In the genomic region with DNA sequence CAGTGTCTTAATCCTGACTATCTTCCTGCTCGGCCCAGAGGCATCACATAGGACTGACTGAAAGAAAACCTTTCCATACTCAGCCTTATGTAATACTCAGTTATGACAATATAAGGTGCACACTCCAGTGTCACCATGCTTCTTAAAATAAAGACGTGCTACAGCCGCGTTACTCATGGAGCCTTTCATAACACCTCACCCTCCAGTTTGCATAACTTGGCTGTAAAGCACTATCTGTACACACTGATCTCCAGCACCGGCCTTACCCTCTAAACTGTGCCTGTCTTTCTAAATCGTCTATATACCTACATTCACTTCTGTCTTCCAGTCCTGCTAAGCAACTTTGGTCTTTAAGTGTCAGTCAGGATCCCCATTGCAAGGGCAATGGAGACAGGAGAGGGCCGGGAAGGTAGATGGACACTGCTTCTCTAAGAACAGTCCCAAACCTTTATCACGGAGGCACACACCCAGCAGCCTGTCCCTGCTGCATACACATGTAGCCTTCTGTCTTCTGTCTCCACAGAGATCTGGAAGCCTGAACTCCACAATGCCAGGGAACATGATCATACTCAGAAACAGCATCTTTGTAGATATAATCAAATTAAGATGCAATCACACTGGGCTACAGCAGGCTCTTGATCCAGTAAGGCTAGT, we compare ENCODE assay signal across 30 mouse cellular contexts. TPM values are rescaled to one million over a fixed set of nuclear protein-coding genes. Genes with fewer than 3 reads are reported as not detected.
DNase-seq lines count a peak whose midpoint lies in the region; ATAC-seq lines count a peak whose summit lies in the region.
"Had no signal": no experiment of that assay in that cellular context is flagged by ENCODE, and none has a peak within 500 bp of the region (broad histone marks: within the 10 kb centered on the region; RNA-seq: fewer than 3 reads in every experiment).

No protein-coding gene starts in this region.

- 94% methylated on average over 8 of the region's 8 CpGs for WGBS in midbrain, embryonic 10.5 days
- 93% methylated on average over 8 of the region's 8 CpGs for WGBS in midbrain, embryonic 15.5 days
- WGBS in embryonic facial prominence, embryonic 10.5 days, result 92% methylated on average over 8 of the region's 8 CpGs
- WGBS in liver, embryonic 15.5 days (ENCODE audit: insufficient replicate concordance), result 67% methylated on average over 8 of the region's 8 CpGs
- WGBS in forebrain, embryonic 11.5 days, result 93% methylated on average over 8 of the region's 8 CpGs
- 96% methylated on average over 8 of the region's 8 CpGs for WGBS in forebrain, embryonic 16.5 days

- no peaks in the 10 kb centered on the region for H3K27me3 ChIP-seq in midbrain, embryonic 10.5 days (ENCODE audit: low read depth, poor library complexity, severe bottlenecking)
- H3K27me3 ChIP-seq in midbrain, embryonic 15.5 days (replicated peaks), result no peaks in the 10 kb centered on the region
- H3K27me3 ChIP-seq in embryonic facial prominence, embryonic 10.5 days (replicated peaks; ENCODE audit: low read depth, poor library complexity, severe bottlenecking), result no peaks in the 10 kb centered on the region
- no peaks in the 10 kb centered on the region for H3K27me3 ChIP-seq in liver, embryonic 15.5 days
- no peaks in the 10 kb centered on the region for H3K27me3 ChIP-seq in forebrain, embryonic 11.5 days (ENCODE audit: control insufficient read depth, insufficient read depth, low read length)
- H3K27me3 ChIP-seq in forebrain, embryonic 16.5 days (replicated peaks; ENCODE audit: control insufficient read depth, insufficient read depth, low read length), result no peaks in the 10 kb centered on the region
- H3K27me3 ChIP-seq: embryonic facial prominence, embryonic 13.5 days; forebrain, embryonic 13.5 days; hindbrain, embryonic 12.5 days had no signal

- no peak for DNase-seq in midbrain, embryonic 10.5 days (ENCODE audit: low spot score)
- DNase-seq in embryonic facial prominence, embryonic 10.5 days (ENCODE audit: low spot score), result no peak
- peak; percentile 36 for DNase-seq in liver
- DNase-seq in neural tube, embryonic 10.5 days (ENCODE audit: extremely low spot score, low spot score), result no peak
- DNase-seq in forebrain, embryonic 11.5 days (ENCODE audit: low spot score), result no peak
- DNase-seq: adrenal gland, adult 2 months; adrenal gland, postnatal 36 days; cerebellum, adult 2 months; cerebellum, postnatal 36 days; embryo, embryonic 11 days; kidney, adult 8-10 months; layer of hippocampus, postnatal 36 days; left cerebral cortex, postnatal 4 days; lung, embryonic 14.5 days; lung, postnatal 14 days; right cerebral cortex, postnatal 14 days; thymus, adult 18-20 months; thymus, postnatal 25 days had no signal

- no peak overlapping the region for H3K4me2 ChIP-seq in midbrain, embryonic 15.5 days
- no peak overlapping the region for H3K4me2 ChIP-seq in liver, embryonic 15.5 days
- H3K4me2 ChIP-seq in forebrain, embryonic 11.5 days (ENCODE audit: low read depth, low read length, severe bottlenecking), result no peak overlapping the region
- H3K4me2 ChIP-seq in forebrain, embryonic 16.5 days (ENCODE audit: low read length), result no peak overlapping the region
- H3K4me2 ChIP-seq: embryonic facial prominence, embryonic 13.5 days; forebrain, embryonic 13.5 days; hindbrain, embryonic 12.5 days; lung, embryonic 14.5 days had no signal

- ATAC-seq in midbrain, embryonic 15.5 days (replicated peaks), result no peak
- peak; percentile 61 for ATAC-seq in liver, embryonic 15.5 days (ENCODE audit: insufficient read depth)
- ATAC-seq in forebrain, embryonic 11.5 days (replicated peaks; ENCODE audit: low FRiP score), result no peak
- ATAC-seq in forebrain, embryonic 16.5 days, result no peak
- ATAC-seq: CD4-positive, CD25-positive, alpha-beta regulatory T cell, adult 4 months; forebrain, embryonic 13.5 days; intestine, embryonic 16.5 days had no signal

- peak overlapping the region; percentile 56; the same call in 1 of the 2 replicates for H3K27ac ChIP-seq in midbrain, embryonic 10.5 days (replicated peaks)
- no peak overlapping the region for H3K27ac ChIP-seq in midbrain, embryonic 15.5 days
- H3K27ac ChIP-seq in embryonic facial prominence, embryonic 10.5 days (replicated peaks), result peak overlapping the region; percentile 70; the same call in 1 of the 2 replicates
- peak overlapping the region; percentile 70 for H3K27ac ChIP-seq in liver, embryonic 15.5 days (replicated peaks)
- H3K27ac ChIP-seq in forebrain, embryonic 11.5 days (ENCODE audit: low read depth, low read length), result no peak overlapping the region
- H3K27ac ChIP-seq in forebrain, embryonic 16.5 days (ENCODE audit: low read length), result no peak overlapping the region
- H3K27ac ChIP-seq: embryonic facial prominence, embryonic 13.5 days; forebrain, embryonic 13.5 days; hindbrain, embryonic 12.5 days; kidney, postnatal 0 days had no signal

- no peaks in the 10 kb centered on the region for H3K9me3 ChIP-seq in midbrain, embryonic 10.5 days (replicated peaks)
- no peaks in the 10 kb centered on the region for H3K9me3 ChIP-seq in midbrain, embryonic 15.5 days
- H3K9me3 ChIP-seq in embryonic facial prominence, embryonic 10.5 days, result 0 out of 2 replicates have a peak, but pooled peaks cover 3% of the 10 kb centered on the region
- H3K9me3 ChIP-seq in liver, embryonic 15.5 days (replicated peaks), result no peaks in the 10 kb centered on the region
- H3K9me3 ChIP-seq in forebrain, embryonic 11.5 days (ENCODE audit: control insufficient read depth, low read length), result no peaks in the 10 kb centered on the region; the same call in 1 of the 2 replicates
- H3K9me3 ChIP-seq in forebrain, embryonic 16.5 days (ENCODE audit: control insufficient read depth, low read length), result no peaks in the 10 kb centered on the region
- H3K9me3 ChIP-seq: embryonic facial prominence, embryonic 13.5 days; forebrain, embryonic 13.5 days; hindbrain, embryonic 12.5 days had no signal

- no peak overlapping the region for H3K9ac ChIP-seq in midbrain, embryonic 15.5 days
- H3K9ac ChIP-seq in liver, embryonic 15.5 days, result 0 out of 2 replicates have a peak overlapping the region, but pooled peaks have one; percentile 3
- H3K9ac ChIP-seq in forebrain, embryonic 11.5 days (ENCODE audit: low read length), result no peak overlapping the region
- H3K9ac ChIP-seq in forebrain, embryonic 16.5 days (replicated peaks; ENCODE audit: low read depth, low read length), result no peak overlapping the region
- H3K9ac ChIP-seq: embryonic facial prominence, embryonic 13.5 days; forebrain, embryonic 13.5 days; hindbrain, embryonic 12.5 days; lung, embryonic 14.5 days had no signal

- H3K4me3 ChIP-seq in midbrain, embryonic 10.5 days, result no peak overlapping the region
- H3K4me3 ChIP-seq in midbrain, embryonic 15.5 days, result no peak overlapping the region
- no peak overlapping the region for H3K4me3 ChIP-seq in embryonic facial prominence, embryonic 10.5 days
- no peak overlapping the region for H3K4me3 ChIP-seq in liver, embryonic 15.5 days (replicated peaks)
- no peak overlapping the region for H3K4me3 ChIP-seq in forebrain, embryonic 11.5 days (ENCODE audit: low read depth, low read length)
- no peak overlapping the region for H3K4me3 ChIP-seq in forebrain, embryonic 16.5 days (replicated peaks; ENCODE audit: low read length)
- H3K4me3 ChIP-seq: embryonic facial prominence, embryonic 13.5 days; erythroblast, embryonic 14.5 days; forebrain, embryonic 13.5 days; hindbrain, embryonic 12.5 days had no signal

- H3K36me3 ChIP-seq in midbrain, embryonic 10.5 days, result peaks cover 14% of the 10 kb centered on the region
- no peaks in the 10 kb centered on the region for H3K36me3 ChIP-seq in midbrain, embryonic 15.5 days (replicated peaks)
- peaks cover 10% of the 10 kb centered on the region; the same call in 1 of the 2 replicates for H3K36me3 ChIP-seq in embryonic facial prominence, embryonic 10.5 days (replicated peaks)
- H3K36me3 ChIP-seq in liver, embryonic 15.5 days (replicated peaks), result peaks cover 6% of the 10 kb centered on the region; the same call in 1 of the 2 replicates
- H3K36me3 ChIP-seq in forebrain, embryonic 11.5 days (ENCODE audit: control insufficient read depth, insufficient read depth, low read length), result no peaks in the 10 kb centered on the region
- peaks cover 11% of the 10 kb centered on the region for H3K36me3 ChIP-seq in forebrain, embryonic 16.5 days (ENCODE audit: control insufficient read depth, insufficient read depth)

- H3K4me1 ChIP-seq in midbrain, embryonic 10.5 days, result peaks cover 20% of the 10 kb centered on the region
- H3K4me1 ChIP-seq in midbrain, embryonic 15.5 days, result no peaks in the 10 kb centered on the region
- H3K4me1 ChIP-seq in embryonic facial prominence, embryonic 10.5 days, result peaks cover 25% of the 10 kb centered on the region
- H3K4me1 ChIP-seq in liver, embryonic 15.5 days (replicated peaks), result peaks cover 32% of the 10 kb centered on the region
- H3K4me1 ChIP-seq in forebrain, embryonic 11.5 days (replicated peaks; ENCODE audit: control insufficient read depth, insufficient read depth, low read length), result no peaks in the 10 kb centered on the region
- H3K4me1 ChIP-seq in forebrain, embryonic 16.5 days (replicated peaks; ENCODE audit: control insufficient read depth, insufficient read depth, low read length), result no peaks in the 10 kb centered on the region
- H3K4me1 ChIP-seq: forebrain, embryonic 13.5 days had no signal

RNA-seq across cellular contexts. Expression of gene Fig4, which starts 53.9 kb away (rescaled TPM):
- polyA plus RNA-seq in midbrain, embryonic 10.5 days (2016; fragmentation: Nextera tagmentation; extraction: Ambion mirVana), result 16.3 and 21.3 TPM in 2 replicates
- 30.8 and 31.5 TPM in 2 replicates for polyA plus RNA-seq in midbrain, embryonic 15.5 days (2015; fragmentation: Nextera tagmentation; extraction: Ambion mirVana)
- polyA plus RNA-seq in embryonic facial prominence, embryonic 10.5 days (2016; fragmentation: Nextera tagmentation; extraction: Ambion mirVana), result 14.2 and 14.5 TPM in 2 replicates
- 7.4 and 9.1 TPM in 2 replicates for polyA plus RNA-seq in liver, embryonic 15.5 days (2015; fragmentation: Nextera tagmentation; extraction: Ambion mirVana)
- 18.5 and 18.9 TPM in 2 replicates for polyA plus RNA-seq in forebrain, embryonic 11.5 days (2014; fragmentation: Nextera tagmentation; extraction: Ambion mirVana)
- 34.4 and 37.9 TPM in 2 replicates for polyA plus RNA-seq in forebrain, embryonic 16.5 days (2015; fragmentation: Nextera tagmentation; extraction: Ambion mirVana)

RNA-seq across cellular contexts. Expression of gene Ak9, which starts 54.6 kb away (rescaled TPM):
- polyA plus RNA-seq in midbrain, embryonic 10.5 days (2016; fragmentation: Nextera tagmentation; extraction: Ambion mirVana), result 0.04 TPM in 2 replicates
- polyA plus RNA-seq in midbrain, embryonic 15.5 days (2015; fragmentation: Nextera tagmentation; extraction: Ambion mirVana), result 0.22 and 0.30 TPM in 2 replicates
- 0.04 and 0.05 TPM in 2 replicates for polyA plus RNA-seq in embryonic facial prominence, embryonic 10.5 days (2016; fragmentation: Nextera tagmentation; extraction: Ambion mirVana)
- polyA plus RNA-seq in liver, embryonic 15.5 days (2015; fragmentation: Nextera tagmentation; extraction: Ambion mirVana), result not detected in 2 replicates
- polyA plus RNA-seq in forebrain, embryonic 11.5 days (2014; fragmentation: Nextera tagmentation; extraction: Ambion mirVana), result 0.05 TPM in 1 of 2 replicates, not detected in the other
- polyA plus RNA-seq in forebrain, embryonic 16.5 days (2015; fragmentation: Nextera tagmentation; extraction: Ambion mirVana), result 0.14 and 0.26 TPM in 2 replicates
- polyA plus RNA-seq: adrenal gland, adult 2 months; CD4-positive, CD25-positive, alpha-beta regulatory T cell, adult 4 months; erythroblast, embryonic 14.5 days; large intestine, adult 2 months; lung, embryonic 14.5 days; stomach, embryonic 16.5 days had no signal

Comparison
In these comparisons a context has a peak if more than half of its experiments do, and no peak if none do; other contexts are left out.
1. H3K27ac ChIP-seq: peak in midbrain, embryonic 10.5 days (single experiment), embryonic facial prominence, embryonic 10.5 days (single experiment) and liver, embryonic 15.5 days (single experiment); none in midbrain, embryonic 15.5 days (single experiment), forebrain, embryonic 11.5 days (single experiment) and forebrain, embryonic 16.5 days (single experiment).